Comparison of ENCODE assay signal across 8 mouse cellular contexts in genomic region chr10:110931913-110932560, GRCm38 (mm10). TPM values are rescaled to one million over a fixed set of nuclear protein-coding genes. Genes with fewer than 3 reads are reported as not detected.
A peak's percentile ranks its signal among the peaks of the same experiment; 100 is the strongest.
DNase-seq lines count a peak whose midpoint lies in the region; ATAC-seq lines count a peak whose summit lies in the region.

No protein-coding gene starts in this region.

- DNase-seq in CD8-positive naive resting alpha-beta T cell, adult 2 months (ENCODE audit: low read depth in 2 of 2, low spot score in 2 of 2): peak; percentile 19 to 30
- DNase-seq in R1 (ENCODE audit: low read depth, low spot score) (peak; percentile 97), liver (peak; percentile 45)
- peak; percentile 79 for DNase-seq in thymus, postnatal 4 days
- no peak for DNase-seq in left cerebral cortex, adult 11 months (ENCODE audit: low spot score)
- DNase-seq in urinary bladder, postnatal 10 days (ENCODE audit: low spot score): no peak

- peak; percentile 91 for ATAC-seq in granulocyte monocyte progenitor cell, adult 5-6 weeks (replicated peaks; ENCODE audit: poor library complexity, severe bottlenecking)
- ATAC-seq in monocyte, adult 5-6 weeks (replicated peaks; ENCODE audit: insufficient number of reproducible peaks, low FRiP score, low TSS enrichment, poor library complexity, severe bottlenecking): peak; percentile 79

RNA-seq across cellular contexts. Expression of gene Csrp2, which starts 12.4 kb away (rescaled TPM):
- total RNA-seq in granulocyte monocyte progenitor cell, adult 5-6 weeks (2014; fragmentation: Nextera tagmentation): 38.3 and 53.6 TPM in 2 replicates
- total RNA-seq in granulocyte monocyte progenitor cell, adult 5-6 weeks (2017): 85.8 and 119 TPM in 2 replicates
- 22.0 to 38.3 TPM (median 35.8 TPM) in 3 replicates for total RNA-seq in monocyte, adult 5-6 weeks (2017)

Comparison
In these comparisons a context has a peak if more than half of its experiments do, and no peak if none do; other contexts are left out.
1. DNase-seq: peak in CD8-positive naive resting alpha-beta T cell, adult 2 months (2 of 2), R1 (single experiment), liver (single experiment) and thymus, postnatal 4 days (single experiment); none in left cerebral cortex, adult 11 months (single experiment) and urinary bladder, postnatal 10 days (single experiment).